Mouse (Mus musculus) hindbrain, embryonic 12.5 days (tissue): Measurements from ENCODE around the gene 1700122O11Rik. TPM values are rescaled to one million over a fixed set of nuclear protein-coding genes. Genes with fewer than 3 reads are reported as not detected.
A peak's percentile ranks its signal among the peaks of the same experiment; 100 is the strongest.

Experiments
- ATAC-seq: fragments of 200-750 bp; cut with Nextera tagmentation; 2 replicates; pipeline ENCODE4 v1.8.0; 2017; ENCODE audit warnings: moderate TSS enrichment; ENCODE audit not compliant: low FRiP score
- H3K27ac ChIP-seq: fragments of 300-500 bp; sonication (generic); 2 replicates; pipeline ENCODE4 v1.5.1; 2016; ENCODE audit warnings: mild to moderate bottlenecking
- H3K27me3 ChIP-seq: fragments of 300-500 bp; sonication (generic); 2 replicates; pipeline ENCODE4 v1.6.1; 2016; ENCODE audit warnings: mild to moderate bottlenecking
- H3K36me3 ChIP-seq: fragments of 300-500 bp; sonication (generic); 2 replicates; pipeline ENCODE4 v1.6.1; 2016; ENCODE audit warnings: mild to moderate bottlenecking
- H3K4me1 ChIP-seq: fragments of 300-500 bp; sonication (generic); 2 replicates; pipeline ENCODE4 v1.6.1; 2016
- H3K4me2 ChIP-seq: fragments of 300-500 bp; sonication (generic); replicated peaks from 2 replicates; pipeline ENCODE4 v1.6.1; 2016; ENCODE audit warnings: mild to moderate bottlenecking
- H3K4me3 ChIP-seq: fragments of 300-500 bp; sonication (generic); 2 replicates; pipeline ENCODE4 v1.5.1; 2016; ENCODE audit warnings: mild to moderate bottlenecking
- H3K9ac ChIP-seq: fragments of 300-500 bp; sonication (generic); 2 replicates; pipeline ENCODE4 v1.6.1; 2016; ENCODE audit warnings: mild to moderate bottlenecking, moderate library complexity
- H3K9me3 ChIP-seq: fragments of 300-500 bp; sonication (generic); replicated peaks from 2 replicates; pipeline ENCODE4 v1.6.1; 2016; ENCODE audit warnings: mild to moderate bottlenecking
- WGBS: fragments of 180-500 bp; shearing (Covaris S2); methylation state at CpG from one replicate; pipeline ENCODE4 v1.1.7; 2016; 5-methylcytosine and 5-hydroxymethylcytosine counted together
- polyA plus RNA-seq: library from polyadenylated mRNA; unstranded; fragments of >200 nt; fragmentation: Nextera tagmentation; extraction: Ambion mirVana; gene quantifications from 2 replicates; pipeline ENCODE4 v1.2.1, GENCODE M21; 2016

Gene 1700122O11Rik
- polyA plus RNA-seq, result not detected in 2 replicates

GRCm38 (mm10) chr17:48038193-48038592 is at the start of gene 1700122O11Rik:
Gene 1700122O11Rik, minus strand, starts transcription at chr17:48038293.
- no peak within 1 kb of the TSS; the same call in 1 of the 2 replicates for H3K27ac ChIP-seq
- 80% methylated on average over 2 of the region's 2 CpGs for WGBS

GRCm38 (mm10) chr17:48080626-48081025 is 42.5 kb upstream of the 1700122O11Rik start:
- no peaks in the 10 kb centered on the region for H3K36me3 ChIP-seq
- H3K4me3 ChIP-seq, result no peak overlapping the region
- no peaks in the 10 kb centered on the region for H3K4me1 ChIP-seq
- no peaks in the 10 kb centered on the region; the same call in 1 of the 2 replicates for H3K27me3 ChIP-seq
- ATAC-seq, result no peak
- no peak overlapping the region for H3K27ac ChIP-seq
- H3K9me3 ChIP-seq, result no peaks in the 10 kb centered on the region
- no peak overlapping the region for H3K4me2 ChIP-seq
- WGBS, result 36% methylated on average over 3 of the region's 3 CpGs
- H3K9ac ChIP-seq, result no peak overlapping the region

More at GRCm38 (mm10) chr17:48038193-48038592, at the start of gene 1700122O11Rik:
- no peaks in the 10 kb centered on the region for H3K9me3 ChIP-seq
- H3K4me2 ChIP-seq, result no peak within 1 kb of the TSS
- ATAC-seq, result no peak
- H3K9ac ChIP-seq, result no peak within 1 kb of the TSS
- H3K4me3 ChIP-seq, result no peak within 1 kb of the TSS
- H3K36me3 ChIP-seq, result no peaks in the 10 kb centered on the region
- peaks cover 13% of the 10 kb centered on the region for H3K27me3 ChIP-seq
- peaks cover 29% of the 10 kb centered on the region for H3K4me1 ChIP-seq

- 29% methylated on average over 5 of the region's 5 CpGs for WGBS
- no peak overlapping the region for H3K27ac ChIP-seq
These were observed 29.6 kb upstream of the 1700122O11Rik start for GRCm38 (mm10) chr17:48067729-48068128.

GRCm38 (mm10) chr17:48067083-48067614 is 29.1 kb upstream of the 1700122O11Rik start:
- WGBS, result 67% methylated on average over 10 of the region's 10 CpGs
- ATAC-seq, result no peak

More at GRCm38 (mm10) chr17:48067729-48068128, 29.6 kb upstream of the 1700122O11Rik start:
- no peak overlapping the region for H3K4me3 ChIP-seq
- ATAC-seq, result no peak
- H3K4me1 ChIP-seq, result peaks cover 13% of the 10 kb centered on the region
- H3K9ac ChIP-seq, result no peak overlapping the region
- 0 out of 2 replicates have a peak, but pooled peaks cover 4% of the 10 kb centered on the region for H3K27me3 ChIP-seq
- H3K9me3 ChIP-seq, result no peaks in the 10 kb centered on the region
- no peaks in the 10 kb centered on the region for H3K36me3 ChIP-seq
- H3K4me2 ChIP-seq, result no peak overlapping the region

GRCm38 (mm10) chr17:48065081-48065501 is 27.0 kb upstream of the 1700122O11Rik start:
- WGBS, result 31% methylated on average over 5 of the region's 5 CpGs
- no peak for ATAC-seq
- Histone ChIP-seq H3K4me1 (peaks cover 13% of the 10 kb centered on the region), H3K27ac (no peak overlapping the region), H3K4me3 (no peak overlapping the region), H3K36me3 (no peaks in the 10 kb centered on the region), H3K4me2 (no peak overlapping the region), H3K9me3 (no peaks in the 10 kb centered on the region), H3K27me3 (0 out of 2 replicates have a peak, but pooled peaks cover 4% of the 10 kb centered on the region), H3K9ac (no peak overlapping the region)

More at GRCm38 (mm10) chr17:48067083-48067614, 29.1 kb upstream of the 1700122O11Rik start:
- Histone ChIP-seq H3K36me3 (no peaks in the 10 kb centered on the region), H3K27me3 (0 out of 2 replicates have a peak, but pooled peaks cover 4% of the 10 kb centered on the region), H3K4me1 (peaks cover 13% of the 10 kb centered on the region), H3K4me2 (no peak overlapping the region), H3K9ac (no peak overlapping the region), H3K4me3 (no peak overlapping the region), H3K9me3 (no peaks in the 10 kb centered on the region), H3K27ac (no peak overlapping the region)

- Histone ChIP-seq H3K9ac (no peak overlapping the region), H3K36me3 (no peaks in the 10 kb centered on the region), H3K9me3 (no peaks in the 10 kb centered on the region), H3K4me2 (no peak overlapping the region), H3K27me3 (peaks cover 5% of the 10 kb centered on the region; the same call in 1 of the 2 replicates), H3K4me1 (peaks cover 13% of the 10 kb centered on the region), H3K4me3 (no peak overlapping the region), H3K27ac (peak overlapping the region; percentile 35)
- WGBS, result 42% methylated on average over 10 of the region's 10 CpGs
- no peak for ATAC-seq
These were observed 26.2 kb upstream of the 1700122O11Rik start for GRCm38 (mm10) chr17:48064196-48064843.

- Histone ChIP-seq H3K27ac (peak overlapping the region; percentile 44), H3K9ac (no peak overlapping the region), H3K36me3 (no peaks in the 10 kb centered on the region), H3K27me3 (peaks cover 28% of the 10 kb centered on the region), H3K9me3 (no peaks in the 10 kb centered on the region), H3K4me3 (no peak overlapping the region), H3K4me1 (peaks cover 22% of the 10 kb centered on the region), H3K4me2 (peak overlapping the region; percentile 30; the same call in 1 of the 2 replicates)
- ATAC-seq, result no peak
- WGBS, result 2% methylated on average over 12 of the region's 12 CpGs
These were observed 19.3 kb upstream of the 1700122O11Rik start for GRCm38 (mm10) chr17:48057382-48057781.

GRCm38 (mm10) chr17:48055076-48055816 is 17.2 kb upstream of the 1700122O11Rik start:
- H3K4me2 ChIP-seq, result peak overlapping the region; percentile 2; the same call in 1 of the 2 replicates
- H3K27ac ChIP-seq, result peak overlapping the region; percentile 1; the same call in 1 of the 2 replicates
- H3K9me3 ChIP-seq, result no peaks in the 10 kb centered on the region
- no peaks in the 10 kb centered on the region for H3K36me3 ChIP-seq
- H3K4me3 ChIP-seq, result no peak overlapping the region
- H3K4me1 ChIP-seq, result peaks cover 22% of the 10 kb centered on the region
- H3K9ac ChIP-seq, result no peak overlapping the region
- peak; percentile 44; the same call in 1 of the 2 replicates for ATAC-seq
- H3K27me3 ChIP-seq, result peaks cover 28% of the 10 kb centered on the region
- 39% methylated on average over 20 of the region's 20 CpGs for WGBS

- Histone ChIP-seq H3K27me3 (peaks cover 24% of the 10 kb centered on the region), H3K4me3 (no peak overlapping the region), H3K4me2 (no peak overlapping the region), H3K9ac (no peak overlapping the region), H3K36me3 (no peaks in the 10 kb centered on the region), H3K4me1 (peaks cover 22% of the 10 kb centered on the region), H3K9me3 (no peaks in the 10 kb centered on the region), H3K27ac (no peak overlapping the region)
- ATAC-seq, result no peak
- WGBS, result 73% methylated on average over 2 of the region's 2 CpGs
These were observed 15.6 kb upstream of the 1700122O11Rik start for GRCm38 (mm10) chr17:48053646-48054045.

- Histone ChIP-seq H3K4me3 (no peak overlapping the region), H3K9me3 (no peaks in the 10 kb centered on the region), H3K27me3 (peaks cover 13% of the 10 kb centered on the region), H3K27ac (no peak overlapping the region), H3K4me1 (peaks cover 13% of the 10 kb centered on the region), H3K36me3 (no peaks in the 10 kb centered on the region), H3K9ac (no peak overlapping the region), H3K4me2 (no peak overlapping the region)
- ATAC-seq, result no peak
- WGBS, result 76% methylated on average over 10 of the region's 10 CpGs
These were observed 14.4 kb upstream of the 1700122O11Rik start for GRCm38 (mm10) chr17:48052338-48053067.

GRCm38 (mm10) chr17:48051638-48052337 is 13.7 kb upstream of the 1700122O11Rik start:
- Histone ChIP-seq H3K4me2 (no peak overlapping the region), H3K4me3 (no peak overlapping the region), H3K9me3 (no peaks in the 10 kb centered on the region), H3K27me3 (peaks cover 6% of the 10 kb centered on the region), H3K27ac (no peak overlapping the region), H3K4me1 (peaks cover 6% of the 10 kb centered on the region), H3K36me3 (no peaks in the 10 kb centered on the region), H3K9ac (no peak overlapping the region)
- WGBS, result 79% methylated on average over 5 of the region's 5 CpGs
- no peak for ATAC-seq
